Mouse (Mus musculus) adrenal gland, postnatal 10 days (tissue): ENCODE measurements around the gene Speer4b. TPM values are rescaled to one million over a fixed set of nuclear protein-coding genes. Genes with fewer than 3 reads are reported as not detected.
"Not testable (repeated sequence)": the region's sequence is repeated elsewhere in the genome, so short reads cannot be mapped to it uniquely, and the experiment has no call there.

ENCODE experiments used
- DNase-seq: peaks from one replicate; pipeline ENCODE4 v3.0.0; 2021; ENCODE audit warnings: mixed read lengths
- long read RNA-seq, 2 experiments: library from polyadenylated mRNA; stranded (forward); transcript quantifications; one replicate each; pipeline ENCODE4 v2.0.0; 2021
- total RNA-seq, 2 experiments: library from RNA; stranded (reverse); gene quantifications; 2 replicates each; pipeline ENCODE4 v1.2.3; 2021

The Speer4b gene
- total RNA-seq: not detected
- long read RNA-seq, experiment 1: 0 reads
- long read RNA-seq, experiment 2: 0 reads

DNA sequence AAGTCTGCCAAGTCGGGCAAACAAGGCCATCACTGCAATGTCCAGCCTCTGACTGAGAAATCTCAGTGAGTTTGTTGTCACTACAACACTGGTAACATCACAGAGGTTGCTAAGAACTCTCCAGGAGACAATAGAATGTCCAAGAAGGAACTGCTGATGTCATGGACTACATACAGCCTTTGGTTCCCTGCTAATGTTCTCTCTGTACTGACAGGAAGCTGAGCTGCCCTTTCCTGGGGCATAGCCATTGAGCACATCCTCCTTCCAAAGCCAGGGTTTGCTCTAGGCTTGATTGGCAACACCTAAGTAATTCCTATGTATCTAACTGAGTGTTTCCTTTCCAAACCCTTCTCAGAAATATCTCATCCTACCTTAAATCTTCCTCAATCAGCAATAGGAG is at the start of gene Speer4b:
Gene Speer4b, minus strand, starts transcription at position 101 of the 400 bp plus-strand sequence.
- not testable (repeated sequence) for DNase-seq

DNA sequence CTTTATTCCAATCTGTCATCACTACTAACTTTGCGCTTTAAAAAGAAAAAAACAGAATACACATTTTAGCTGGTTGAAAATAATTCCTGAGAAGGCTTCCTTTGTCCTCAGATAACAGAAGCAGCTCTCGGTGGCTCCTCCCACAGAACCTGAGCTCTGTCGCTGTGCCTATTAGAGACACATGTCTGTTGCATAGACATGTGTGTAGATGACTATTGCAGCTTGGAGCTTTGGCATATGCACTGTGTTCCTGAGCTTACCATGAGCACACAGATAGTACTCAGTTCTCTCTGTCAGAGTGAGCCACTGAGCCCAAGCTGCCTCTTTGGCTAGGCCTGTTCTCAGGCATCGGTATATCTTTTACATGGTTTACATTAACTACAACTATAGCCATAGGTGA is 48.1 kb upstream of the Speer4b start:
- DNase-seq: no peak

DNA sequence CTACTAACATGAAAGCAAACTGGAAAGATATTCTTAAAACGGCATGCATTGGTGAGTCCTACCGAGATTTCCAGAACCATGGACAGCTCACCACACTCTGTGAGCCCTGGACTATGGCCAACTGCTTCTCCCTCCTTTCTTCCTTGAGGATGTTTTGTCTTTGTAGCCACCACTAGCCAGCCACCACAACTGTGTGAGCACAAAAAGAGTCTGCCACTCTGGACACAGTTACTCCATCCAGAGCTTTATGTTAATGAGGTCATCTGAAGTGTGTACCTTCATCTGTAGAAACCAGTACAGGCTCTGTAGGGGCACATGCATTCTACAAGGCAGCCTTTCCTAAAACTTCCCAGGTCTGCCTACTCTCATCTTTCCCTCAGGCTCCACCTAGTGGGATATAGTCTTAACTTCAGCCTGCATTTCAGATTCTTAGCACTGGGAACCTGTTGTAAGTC is 43.6 kb upstream of the Speer4b start:
- DNase-seq: peak; percentile 74

DNA sequence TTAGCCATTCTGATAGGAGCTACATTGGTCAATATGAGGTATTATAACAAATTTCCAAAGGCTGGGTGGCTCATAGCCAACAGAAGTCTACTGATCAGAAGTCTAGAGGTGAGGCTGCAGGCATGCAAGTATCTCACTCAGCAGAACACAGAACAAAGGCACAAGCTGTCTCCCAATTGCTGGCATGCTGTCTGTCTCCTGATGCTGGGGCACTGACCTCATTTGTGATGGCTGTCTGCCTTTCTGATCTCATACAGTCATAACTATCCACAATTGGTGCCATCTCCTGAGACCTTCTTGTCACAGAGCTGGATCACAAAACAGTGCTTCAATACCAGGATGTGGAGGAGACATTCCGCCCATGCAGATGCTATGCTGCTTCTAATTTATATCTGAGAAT is 25.7 kb upstream of the Speer4b start:
- no peak for DNase-seq

GRCm38 (mm10) chr5:27518716-27519115 is 17.5 kb upstream of the Speer4b start:
- no peak for DNase-seq

- no peak for DNase-seq
Measured at GRCm38 (mm10) chr5:27490942-27491341, 10.3 kb downstream of the Speer4b start.

DNA sequence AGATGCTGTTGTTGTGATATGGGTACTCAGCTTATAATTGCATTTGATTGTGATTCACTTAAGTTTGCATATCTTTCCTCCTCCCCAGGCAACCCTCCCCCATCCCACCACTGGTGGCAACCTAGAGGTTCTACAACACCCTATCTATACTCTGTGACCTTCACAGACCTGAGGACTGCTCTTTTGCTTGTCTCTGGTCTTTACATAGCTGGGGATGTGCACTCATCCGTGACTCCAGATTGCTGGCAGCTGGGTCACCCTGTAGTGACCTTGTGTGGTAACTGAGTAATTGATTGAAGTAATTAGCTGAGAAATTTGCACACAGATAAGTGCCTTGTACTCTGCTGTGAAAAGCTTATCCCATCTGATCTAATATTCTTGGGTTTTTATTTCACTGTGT is 15.1 kb downstream of the Speer4b start:
- DNase-seq: no peak

GRCm38 (mm10) chr5:27481706-27482105 is 19.5 kb downstream of the Speer4b start:
- no peak for DNase-seq

DNA sequence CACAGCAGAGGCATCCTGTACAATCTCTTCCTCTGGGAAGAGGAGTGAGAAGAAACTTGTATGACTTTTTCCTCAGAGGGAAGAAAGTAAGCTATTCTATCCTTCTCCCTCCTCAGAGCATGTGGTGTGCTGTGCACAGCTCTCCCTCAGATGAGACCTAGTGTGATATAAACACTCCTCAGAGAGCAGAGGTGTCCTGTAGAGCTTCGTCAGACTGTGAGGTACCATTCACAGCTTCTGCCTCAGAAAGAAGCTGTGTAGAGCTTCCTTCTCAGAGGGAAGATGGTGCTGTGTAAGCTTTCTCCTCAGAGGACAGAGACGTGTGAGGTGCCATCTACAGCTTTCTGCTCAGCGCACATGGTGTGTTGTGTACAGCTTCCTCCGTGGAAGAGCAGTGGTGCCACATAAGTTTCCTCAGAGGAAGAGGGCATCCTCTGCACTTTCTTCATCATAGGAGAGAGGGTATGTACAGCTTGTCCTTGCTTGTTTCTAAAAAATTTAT is 26.2 kb downstream of the Speer4b start:
- DNase-seq: no peak

- peak; percentile 9 for DNase-seq
Measured at GRCm38 (mm10) chr5:27457686-27458085, 43.6 kb downstream of the Speer4b start.

- no peak for DNase-seq
Measured at GRCm38 (mm10) chr5:27456981-27457380, 44.3 kb downstream of the Speer4b start.

- DNase-seq: no peak
Measured at GRCm38 (mm10) chr5:27454386-27454785, 46.9 kb downstream of the Speer4b start.

DNA sequence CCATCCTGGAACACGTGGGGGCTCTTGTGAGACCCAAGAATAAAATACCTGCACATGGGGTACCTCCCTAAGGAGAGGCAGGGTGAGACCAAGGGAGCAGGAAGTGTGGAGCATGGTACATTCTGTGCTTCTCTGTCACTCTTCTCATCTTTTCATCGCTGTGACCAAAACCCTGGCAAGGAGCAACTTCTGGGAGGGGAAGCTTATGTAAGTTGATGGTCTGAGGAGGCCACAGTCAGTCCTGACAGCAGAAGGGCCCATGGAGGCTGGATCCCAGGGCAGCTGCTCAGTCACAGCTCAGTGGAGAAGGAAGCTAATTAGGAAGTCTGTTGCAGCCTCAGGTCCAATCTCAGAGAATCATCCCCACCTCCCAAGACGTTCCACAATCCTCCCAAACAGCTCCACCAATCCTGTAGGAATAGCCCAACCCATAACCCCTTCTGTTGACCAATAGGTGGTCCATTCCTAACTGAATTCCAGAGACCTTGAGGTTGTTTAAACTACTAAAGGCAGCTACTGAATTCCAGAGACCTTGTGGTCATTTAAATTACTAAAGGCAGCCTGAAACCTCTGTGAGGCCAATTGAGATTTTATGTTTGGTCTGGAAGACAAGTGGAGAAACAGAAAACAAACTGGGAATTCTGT is 47.9 kb downstream of the Speer4b start:
- DNase-seq: no peak
